Mouse (Mus musculus) kidney, postnatal 0 days (tissue): Measurements from ENCODE around the gene Polr3g. TPM values are rescaled to one million over a fixed set of nuclear protein-coding genes. Genes with fewer than 3 reads are reported as not detected.
"Not testable (repeated sequence)": the region's sequence is repeated elsewhere in the genome, so short reads cannot be mapped to it uniquely, and the experiment has no call there.

Experiments used
- ATAC-seq: fragments of 200-750 bp; cut with Nextera tagmentation; replicated peaks from 2 replicates; pipeline ENCODE4 v1.8.0; 2017; ENCODE audit warnings: low read depth, moderate number of reproducible peaks, moderate TSS enrichment, moderate library complexity; ENCODE audit not compliant: low FRiP score
- DNase-seq: peaks from one replicate; pipeline ENCODE4 v3.0.0-alpha.2; 2016; ENCODE audit warnings: low spot score
- H3K27ac ChIP-seq: fragments of 300-500 bp; sonication (generic); 2 replicates; pipeline ENCODE4 v1.5.1; 2014; ENCODE audit warnings: mild to moderate bottlenecking
- H3K27me3 ChIP-seq: fragments of 300-500 bp; sonication (generic); 2 replicates; pipeline ENCODE4 v1.6.1; 2014; ENCODE audit warnings: low read length, mixed read lengths; ENCODE audit not compliant: insufficient read depth
- H3K36me3 ChIP-seq: fragments of 300-500 bp; sonication (generic); 2 replicates; pipeline ENCODE4 v1.6.1; 2014; ENCODE audit warnings: low read length, mixed read lengths; ENCODE audit not compliant: insufficient read depth
- H3K4me1 ChIP-seq: fragments of 300-500 bp; sonication (generic); replicated peaks from 2 replicates; pipeline ENCODE4 v1.6.1; 2014; ENCODE audit warnings: antibody characterized with exemption, low read length, mixed read lengths; ENCODE audit not compliant: insufficient read depth
- H3K4me2 ChIP-seq: fragments of 300-500 bp; sonication (generic); 2 replicates; pipeline ENCODE4 v1.6.1; 2014; ENCODE audit warnings: mild to moderate bottlenecking, low read length, moderate library complexity, mixed read lengths
- H3K4me3 ChIP-seq: fragments of 300-500 bp; sonication (generic); replicated peaks from 2 replicates; pipeline ENCODE4 v1.5.1; 2014; ENCODE audit warnings: low read depth, low read length
- H3K9ac ChIP-seq: fragments of 300-500 bp; sonication (generic); 2 replicates; pipeline ENCODE4 v1.6.1; 2014; ENCODE audit warnings: low read depth, low read length
- H3K9me3 ChIP-seq: fragments of 300-500 bp; sonication (generic); replicated peaks from 2 replicates; pipeline ENCODE4 v1.6.1; 2016; ENCODE audit warnings: low read length, inconsistent platforms, mixed read lengths
- CTCF ChIP-seq: IDR thresholded peaks from 2 replicates; pipeline ENCODE4 v1.5.1; 2016; ENCODE audit warnings: antibody characterized with exemption, low read depth, mild to moderate bottlenecking, moderate library complexity
- WGBS: fragments of 180-500 bp; shearing (Covaris S2); extraction: QIAGEN DNeasy Blood & Tissue Kit; methylation state at CpG from one replicate; pipeline ENCODE4 v1.1.7; 2014; 5-methylcytosine and 5-hydroxymethylcytosine counted together
- polyA plus RNA-seq: library from polyadenylated mRNA; unstranded; fragments of >200 nt; fragmentation: Nextera tagmentation; extraction: Ambion mirVana; gene quantifications from 2 replicates; pipeline ENCODE4 v1.2.1, GENCODE M21; 2015

Polr3g gene
- polyA plus RNA-seq, 1 experiment from 2014 or later = 8.1 TPM

DNA sequence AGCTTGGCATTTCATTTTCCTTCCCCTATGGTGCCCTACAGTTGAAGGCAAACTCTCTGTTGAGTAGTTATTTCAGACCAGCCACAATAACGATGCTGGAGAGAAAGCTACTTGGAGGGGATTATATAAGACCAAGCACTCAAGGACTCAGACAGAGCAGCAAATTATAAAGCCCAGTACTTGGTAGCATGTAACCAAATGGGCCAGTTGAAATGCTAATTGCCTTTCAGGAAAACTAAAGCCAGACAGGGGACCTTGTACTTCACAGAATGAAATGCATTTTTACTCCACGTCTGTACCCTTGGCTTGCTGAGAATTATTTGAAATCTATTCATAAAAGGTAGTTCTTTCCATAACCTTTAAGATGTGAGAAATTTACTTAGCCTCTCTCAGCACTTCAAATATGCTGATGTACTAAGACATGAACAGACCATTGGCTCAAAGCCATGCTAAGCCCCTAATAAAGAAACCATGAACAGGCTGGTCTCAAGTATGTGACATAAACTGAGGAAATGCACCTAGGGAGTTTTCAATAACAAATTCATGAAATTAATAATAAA is 82.1 kb downstream of the Polr3g start:
- Histone ChIP-seq H3K36me3 (no peaks in the 10 kb centered on the region), H3K27ac (no peak overlapping the region), H3K4me3 (no peak overlapping the region), H3K9me3 (no peaks in the 10 kb centered on the region), H3K9ac (no peak overlapping the region), H3K4me2 (no peak overlapping the region), H3K4me1 (no peaks in the 10 kb centered on the region; the same call in 1 of the 2 replicates), H3K27me3 (no peaks in the 10 kb centered on the region)
- DNase-seq (no peak), ATAC-seq (no peak)
- no peak for TF ChIP-seq CTCF
- 73% methylated on average over 2 of the region's 2 CpGs for WGBS

DNA sequence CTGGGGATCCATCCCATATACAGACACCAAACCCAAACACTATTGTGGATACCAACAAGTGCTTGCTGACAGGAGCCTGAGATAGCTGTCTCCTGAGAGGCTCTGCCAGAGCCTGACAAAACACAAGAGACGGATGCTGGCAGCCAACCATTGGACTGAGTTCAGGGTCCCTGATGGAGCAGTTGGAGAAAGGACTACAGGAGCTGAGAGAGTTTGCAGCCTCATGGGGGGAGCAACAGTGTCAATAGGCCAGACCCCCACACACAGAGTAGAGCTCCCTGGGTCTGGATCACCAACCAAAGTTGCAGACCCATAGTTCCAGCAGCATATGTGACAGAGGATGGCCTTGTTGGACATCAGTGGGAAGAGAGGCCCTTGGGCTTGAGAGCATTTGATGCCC is 83.0 kb downstream of the Polr3g start:
- H3K27ac ChIP-seq, H3K9ac ChIP-seq, H3K27me3 ChIP-seq, H3K36me3 ChIP-seq, H3K4me3 ChIP-seq, H3K4me1 ChIP-seq, H3K4me2 ChIP-seq, H3K9me3 ChIP-seq, ATAC-seq, DNase-seq: not testable (repeated sequence)
- 72% methylated on average over 1 of the region's 1 CpGs for WGBS

Other genes starting within 250 kb of the Polr3g start
- 2.7 and 3.2 TPM in 2 replicates for gene Adgrv1, start 77.9 kb downstream of the Polr3g start, polyA plus RNA-seq
- gene Lysmd3, start 53.4 kb downstream of the Polr3g start, polyA plus RNA-seq = 22.4 and 22.5 TPM in 2 replicates
- gene Mblac2, start 328 bp upstream of the Polr3g start, polyA plus RNA-seq = 8.7 and 9.7 TPM in 2 replicates
- gene Cetn3, start 72.1 kb upstream of the Polr3g start, polyA plus RNA-seq = 266 and 281 TPM in 2 replicates